Mouse (Mus musculus) Patski (cell line): ENCODE results near the gene Meiob. TPM values are rescaled to one million over a fixed set of nuclear protein-coding genes. Genes with fewer than 3 reads are reported as not detected.

ENCODE experiments used
- ATAC-seq: fragments of 100-300 bp; one replicate; pipeline ENCODE4 v1.8.0; 2021
- CTCF ChIA-PET: fragments of 350-600 bp; sonication (Branson Sonifier 250); formaldehyde crosslinking; loops from one replicate; lab custom pipeline; 2022; ENCODE audit warnings: inconsistent platforms; lab: Charles Lee
- POLR2A ChIA-PET: fragments of 350-600 bp; sonication (Branson Sonifier 250); formaldehyde crosslinking; loops from one replicate; lab custom pipeline; 2022; ENCODE audit warnings: antibody characterized with exemption, inconsistent platforms; lab: Charles Lee
- DNase-seq: peaks from one replicate; pipeline ENCODE4 v3.0.0-alpha.2; 2011; ENCODE audit warnings: low read depth, low spot score
- H3K27me3 ChIP-seq: fragments of 371-371 bp; one replicate; pipeline ENCODE4 v1.5.1; 2021
- CTCF ChIP-seq: fragments of 100-300 bp; IDR thresholded peaks from one replicate; pipeline ENCODE4 v1.5.1; 2021
- in situ Hi-C: fragments of 300-500 bp; cut with MboI; formaldehyde crosslinking; loops from 3 replicates; pipeline ENCODE4 v1.11.1; 2018; ENCODE audit warnings: low pct_unique_long_range_greater_than_20kb, mixed read lengths
- polyA plus RNA-seq: library from polyadenylated mRNA; unstranded; gene quantifications from one replicate; pipeline ENCODE4 v1.2.3, GENCODE M21; 2021

Meiob gene
- polyA plus RNA-seq, 1 experiment from 2014 or later, result 0.09 TPM

GRCm38 (mm10) chr17:24792190-24792589 lies 11.9 kb upstream of the Meiob start:
- no peak for ATAC-seq
- TF ChIP-seq CTCF, result no peak
- in situ Hi-C loops, result no loop called here
- ChIA-PET POLR2A (no interaction called here), CTCF (interaction anchor here (1.7 kb wide), 1 partner anchor 8 kb away, joined by 4 read pairs; no protein-coding TSS in a partner anchor)
- H3K27me3 ChIP-seq, result peaks cover 9% of the 10 kb centered on the region
- no peak for DNase-seq

- H3K27me3 ChIP-seq, result peaks cover 14% of the 10 kb centered on the region
- TF ChIP-seq CTCF, result no peak
- DNase-seq (no peak), ATAC-seq (no peak)
- POLR2A ChIA-PET, result interaction anchor here (0.9 kb wide), 1 partner anchor 29 kb away, joined by 4 read pairs; no protein-coding TSS in a partner anchor
- CTCF ChIA-PET, result no interaction called here
- in situ Hi-C loops, result no loop called here
Measured at GRCm38 (mm10) chr17:24794791-24795190, 9.3 kb upstream of the Meiob start.

GRCm38 (mm10) chr17:24796969-24797368 lies 7.1 kb upstream of the Meiob start:
- POLR2A ChIA-PET, result no interaction called here
- in situ Hi-C loops, result no loop called here
- CTCF ChIA-PET, result no interaction called here
- ATAC-seq (no peak), DNase-seq (no peak)
- peaks cover 14% of the 10 kb centered on the region for H3K27me3 ChIP-seq
- no peak for TF ChIP-seq CTCF

GRCm38 (mm10) chr17:24798229-24798628 lies 5.9 kb upstream of the Meiob start:
- ATAC-seq (no peak), DNase-seq (no peak)
- no peak for TF ChIP-seq CTCF
- POLR2A ChIA-PET, result no interaction called here
- in situ Hi-C loops, result no loop called here
- peaks cover 17% of the 10 kb centered on the region for H3K27me3 ChIP-seq
- CTCF ChIA-PET, result no interaction called here

- POLR2A ChIA-PET, result no interaction called here
- CTCF ChIA-PET, result interaction anchor here (1.4 to 1.9 kb wide), 2 partner anchors 14 to 52 kb away, joined by 3 to 10 read pairs; no protein-coding TSS in a partner anchor
- ATAC-seq (no peak), DNase-seq (no peak)
- in situ Hi-C loops, result no loop called here
- TF ChIP-seq CTCF, result no peak
- peaks cover 19% of the 10 kb centered on the region for H3K27me3 ChIP-seq
Measured at GRCm38 (mm10) chr17:24799476-24799875, 4.6 kb upstream of the Meiob start.

GRCm38 (mm10) chr17:24800524-24800923 lies 3.6 kb upstream of the Meiob start:
- ChIA-PET CTCF (interaction anchor here (0.9 to 1.9 kb wide), 4 partner anchors 9 to 55 kb away, joined by 3 to 10 read pairs (median 4); no protein-coding TSS in a partner anchor), POLR2A (no interaction called here)
- H3K27me3 ChIP-seq, result peaks cover 10% of the 10 kb centered on the region
- in situ Hi-C loops, result no loop called here
- ATAC-seq, result no peak
- TF ChIP-seq CTCF, result peak; percentile 43
- no peak for DNase-seq

GRCm38 (mm10) chr17:24811211-24811610 lies 7.1 kb downstream of the Meiob start:
- ATAC-seq, result no peak

GRCm38 (mm10) chr17:24812215-24812614 lies 8.1 kb downstream of the Meiob start:
- POLR2A ChIA-PET, result no interaction called here
- no peak for TF ChIP-seq CTCF
- in situ Hi-C loops, result no loop called here
- ATAC-seq (no peak), DNase-seq (no peak)
- CTCF ChIA-PET, result no interaction called here
- H3K27me3 ChIP-seq, result peaks cover 24% of the 10 kb centered on the region

More at GRCm38 (mm10) chr17:24811211-24811610, 7.1 kb downstream of the Meiob start:
- ChIA-PET POLR2A (interaction anchor here (1.6 kb wide), 1 partner anchor 70 kb away, joined by 3 read pairs; no protein-coding TSS in a partner anchor), CTCF (no interaction called here)
- TF ChIP-seq CTCF, result no peak
- peaks cover 24% of the 10 kb centered on the region for H3K27me3 ChIP-seq
- no peak for DNase-seq
- in situ Hi-C loops, result no loop called here

- no peak for TF ChIP-seq CTCF
- peaks cover 26% of the 10 kb centered on the region for H3K27me3 ChIP-seq
- ChIA-PET POLR2A (no interaction called here), CTCF (interaction anchor here (1.3 to 3.1 kb wide), 5 partner anchors 10 to 70 kb away, joined by 3 to 22 read pairs (median 4); no protein-coding TSS in a partner anchor)
- in situ Hi-C loops, result loop anchor here (5.0 kb wide), 1 partner anchor 73 kb away; no protein-coding TSS in a partner anchor
- DNase-seq, result no peak
- ATAC-seq, result no peak
Measured at GRCm38 (mm10) chr17:24815256-24815655, 11.2 kb downstream of the Meiob start.

GRCm38 (mm10) chr17:24817503-24817902 lies 13.4 kb downstream of the Meiob start:
- peaks cover 26% of the 10 kb centered on the region for H3K27me3 ChIP-seq
- no peak for ATAC-seq
- DNase-seq, result no peak
- in situ Hi-C loops, result loop anchor here (5.0 kb wide), 1 partner anchor 75 kb away; no protein-coding TSS in a partner anchor
- ChIA-PET POLR2A (no interaction called here), CTCF (interaction anchor here (0.8 to 2.0 kb wide), 12 partner anchors 11 to 123 kb away, joined by 3 to 17 read pairs (median 4); partner anchors contain the start of genes Hs3st6, Meiob and Msrb1)
- peak; percentile 49 for TF ChIP-seq CTCF

GRCm38 (mm10) chr17:24818172-24818571 lies 14.1 kb downstream of the Meiob start:
- in situ Hi-C loops, result loop anchor here (5.0 kb wide), 1 partner anchor 76 kb away; no protein-coding TSS in a partner anchor
- peaks cover 23% of the 10 kb centered on the region for H3K27me3 ChIP-seq
- ATAC-seq, result no peak
- POLR2A ChIA-PET, result no interaction called here
- no peak for DNase-seq
- CTCF ChIA-PET, result interaction anchor here (0.8 to 2.0 kb wide), 12 partner anchors 10 to 123 kb away, joined by 3 to 17 read pairs (median 3); partner anchors contain the start of genes Hs3st6, Meiob and Msrb1
- no peak for TF ChIP-seq CTCF
